15 mouse cellular contexts compared by ENCODE assay signal in genomic region chr4:46341831-46342680, GRCm38 (mm10). TPM values are rescaled to one million over a fixed set of nuclear protein-coding genes. Genes with fewer than 3 reads are reported as not detected.
DNase-seq lines count a peak whose midpoint lies in the region; ATAC-seq and TF ChIP-seq lines count a peak whose summit lies in the region.
"Had no signal": no experiment of that assay in that cellular context is flagged by ENCODE, and none has a peak within 500 bp of the region (broad histone marks: within the 10 kb centered on the region; RNA-seq: fewer than 3 reads in every experiment).

No protein-coding gene starts in this region.

- H3K4me3 ChIP-seq in heart, embryonic 16.5 days (ENCODE audit: low read length) = no peak overlapping the region
- peak overlapping the region; percentile 43; the same call in 1 of the 2 replicates for H3K4me3 ChIP-seq in E14TG2a.4 (replicated peaks; ENCODE audit: low read length)
- H3K4me3 ChIP-seq in limb, embryonic 15.5 days = peak overlapping the region; percentile 42; the same call in 1 of the 2 replicates

- H3K27ac ChIP-seq in heart, embryonic 16.5 days (ENCODE audit: low read length) = no peak overlapping the region
- H3K27ac ChIP-seq in limb, embryonic 15.5 days = no peak overlapping the region

- no peaks in the 10 kb centered on the region for H3K9me3 ChIP-seq in heart, embryonic 16.5 days (replicated peaks; ENCODE audit: control insufficient read depth, low read length)
- H3K9me3 ChIP-seq in E14TG2a.4 (ENCODE audit: low read length) = no peaks in the 10 kb centered on the region
- H3K9me3 ChIP-seq in limb, embryonic 15.5 days = no peaks in the 10 kb centered on the region

- H3K4me1 ChIP-seq in heart, embryonic 16.5 days (ENCODE audit: control insufficient read depth, insufficient read depth, low read length) = peaks cover 3% of the 10 kb centered on the region; the same call in 1 of the 2 replicates
- peaks cover 24% of the 10 kb centered on the region for H3K4me1 ChIP-seq in E14TG2a.4 (replicated peaks; ENCODE audit: low read depth, low read length)
- H3K4me1 ChIP-seq in limb, embryonic 15.5 days = peaks cover 37% of the 10 kb centered on the region

- no peaks in the 10 kb centered on the region for H3K36me3 ChIP-seq in heart, embryonic 16.5 days (ENCODE audit: control insufficient read depth, insufficient read depth)
- H3K36me3 ChIP-seq in E14TG2a.4 (ENCODE audit: insufficient read depth, low read length) = no peaks in the 10 kb centered on the region
- H3K36me3 ChIP-seq in limb, embryonic 15.5 days = no peaks in the 10 kb centered on the region

- no peak overlapping the region for H3K9ac ChIP-seq in heart, embryonic 16.5 days (ENCODE audit: low read length)
- no peak overlapping the region for H3K9ac ChIP-seq in limb, embryonic 15.5 days

- 18% methylated on average over 22 of the region's 22 CpGs for WGBS in heart, embryonic 16.5 days
- 9% methylated on average over 22 of the region's 22 CpGs for WGBS in limb, embryonic 15.5 days

- TF ChIP-seq CTCF in E14TG2a.4 (conservative IDR thresholded peaks at IDR 0.05; ENCODE audit: low read length) = no peak

- no peak for DNase-seq in heart, adult 18-20 months
- peak; percentile 45 for DNase-seq in embryo, embryonic 10.5 days (ENCODE audit: low spot score)
- DNase-seq in urinary bladder, postnatal 36 days (ENCODE audit: low spot score in 2 of 2) = no peak
- DNase-seq: cerebellum, postnatal 14 days; lung, postnatal 14 days; right cerebral cortex, postnatal 4 days had no signal

- H3K4me2 ChIP-seq in heart, embryonic 16.5 days (ENCODE audit: low read depth, low read length) = 0 out of 2 replicates have a peak overlapping the region, but pooled peaks have one; percentile 20
- H3K4me2 ChIP-seq in limb, embryonic 15.5 days = no peak overlapping the region

- H3K27me3 ChIP-seq in heart, embryonic 16.5 days (ENCODE audit: control insufficient read depth, insufficient read depth, low read length) = peaks cover 85% of the 10 kb centered on the region
- peaks cover 93% of the 10 kb centered on the region for H3K27me3 ChIP-seq in E14TG2a.4 (ENCODE audit: insufficient read depth, low read length)
- peaks cover 94% of the 10 kb centered on the region for H3K27me3 ChIP-seq in limb, embryonic 15.5 days
- H3K27me3 ChIP-seq: CH12.LX had no signal

- ATAC-seq in heart, embryonic 16.5 days (replicated peaks; ENCODE audit: extremely low read depth, insufficient read depth, low FRiP score) = no peak
- ATAC-seq in limb, embryonic 15.5 days (ENCODE audit: insufficient number of reproducible peaks, low FRiP score, low TSS enrichment, low read depth) = no peak
- no peak for ATAC-seq in cerebellum, adult (ENCODE audit: insufficient number of reproducible peaks, low FRiP score, low TSS enrichment)
- no peak for ATAC-seq in megakaryocyte progenitor cell, adult 5-6 weeks (replicated peaks; ENCODE audit: poor library complexity)

RNA-seq across cellular contexts. Expression of gene Foxe1, which starts 1.4 kb away (rescaled TPM):
- polyA plus RNA-seq in heart, embryonic 16.5 days (2015; fragmentation: Nextera tagmentation; extraction: Ambion mirVana) = not detected in 2 replicates
- not detected for total RNA-seq in heart, adult 18-20 months (2021)
- polyA plus RNA-seq in limb, embryonic 15.5 days (2015; fragmentation: Nextera tagmentation; extraction: Ambion mirVana) = 0.08 TPM in 1 of 2 replicates, not detected in the other
- not detected in 2 replicates for total RNA-seq in megakaryocyte progenitor cell, adult 5-6 weeks (2015)
- total RNA-seq in megakaryocyte progenitor cell, adult 5-6 weeks (2017) = not detected in 2 replicates
- total RNA-seq: CH12.LX; hematopoietic stem cell, adult 5-6 weeks; layer of hippocampus, adult 18-20 months; left cerebral cortex, postnatal 25 days had no signal

RNA-seq across cellular contexts. Expression of gene Trmo, which starts 47.2 kb away (rescaled TPM):
- polyA plus RNA-seq in heart, embryonic 16.5 days (2015; fragmentation: Nextera tagmentation; extraction: Ambion mirVana) = 8.6 and 11.1 TPM in 2 replicates
- 1 to 10 TPM; 3.2 to 4.7 TPM for total RNA-seq in heart, adult 18-20 months (2021)
- 10.2 and 10.6 TPM in 2 replicates for polyA plus RNA-seq in limb, embryonic 15.5 days (2015; fragmentation: Nextera tagmentation; extraction: Ambion mirVana)
- total RNA-seq in megakaryocyte progenitor cell, adult 5-6 weeks (2015) = 6.7 and 9.1 TPM in 2 replicates
- 12.6 and 14.4 TPM in 2 replicates for total RNA-seq in megakaryocyte progenitor cell, adult 5-6 weeks (2017)
